Mouse (Mus musculus) limb, embryonic 14.5 days (tissue): Measurements from ENCODE around the gene Kin. TPM values are rescaled to one million over a fixed set of nuclear protein-coding genes. Genes with fewer than 3 reads are reported as not detected.

Experiments
- ATAC-seq: fragments of 200-750 bp; cut with Nextera tagmentation; 2 replicates; pipeline ENCODE4 v1.8.0; 2017; ENCODE audit warnings: low read depth, moderate number of reproducible peaks, moderate TSS enrichment; ENCODE audit not compliant: low FRiP score
- DNase-seq: peaks from one replicate; pipeline ENCODE4 v3.0.0-alpha.2; 2015; ENCODE audit warnings: low spot score
- H3K27ac ChIP-seq: fragments of 300-500 bp; sonication (generic); replicated peaks from 2 replicates; pipeline ENCODE4 v1.5.1; 2014; ENCODE audit warnings: low read depth, mild to moderate bottlenecking, low read length, moderate library complexity, mixed read lengths
- H3K27me3 ChIP-seq: fragments of 300-500 bp; sonication (generic); 2 replicates; pipeline ENCODE4 v1.6.1; 2014; ENCODE audit warnings: low read length, mixed read lengths; ENCODE audit not compliant: control insufficient read depth, insufficient read depth
- H3K36me3 ChIP-seq: fragments of 300-500 bp; sonication (generic); 2 replicates; pipeline ENCODE4 v1.6.1; 2014; ENCODE audit warnings: mild to moderate bottlenecking, low read length, moderate library complexity, mixed read lengths; ENCODE audit not compliant: control insufficient read depth, insufficient read depth
- H3K4me1 ChIP-seq: fragments of 300-500 bp; sonication (generic); 2 replicates; pipeline ENCODE4 v1.6.1; 2014; ENCODE audit warnings: antibody characterized with exemption, low read length, mixed read lengths; ENCODE audit not compliant: control insufficient read depth, insufficient read depth
- H3K4me2 ChIP-seq: fragments of 300-500 bp; sonication (generic); replicated peaks from 2 replicates; pipeline ENCODE4 v1.6.1; 2014; ENCODE audit warnings: low read depth, mild to moderate bottlenecking, low read length, moderate library complexity; ENCODE audit not compliant: severe bottlenecking
- H3K4me3 ChIP-seq: fragments of 300-500 bp; sonication (generic); replicated peaks from 2 replicates; pipeline ENCODE4 v1.5.1; 2014; ENCODE audit warnings: low read length
- H3K9ac ChIP-seq: fragments of 300-500 bp; sonication (generic); 2 replicates; pipeline ENCODE4 v1.6.1; 2014; ENCODE audit warnings: mild to moderate bottlenecking, low read depth, low read length, moderate library complexity; ENCODE audit not compliant: severe bottlenecking
- H3K9me3 ChIP-seq: fragments of 300-500 bp; sonication (generic); 2 replicates; pipeline ENCODE4 v1.6.1; 2016; ENCODE audit warnings: low read length; ENCODE audit not compliant: control insufficient read depth
- POLR2A ChIP-seq: fragments of 200-500 bp; IDR thresholded peaks from 2 replicates; pipeline ENCODE4 v1.8.0; 2012; ENCODE audit warnings: inconsistent platforms, mild to moderate bottlenecking, moderate library complexity, borderline replicate concordance; ENCODE audit not compliant: insufficient read depth, insufficient read length; ENCODE audit errors: extremely low read depth
- WGBS: fragments of 180-500 bp; shearing (Covaris S2); extraction: QIAGEN DNeasy Blood & Tissue Kit; methylation state at CpG from one replicate; pipeline ENCODE4 v1.1.7; 2014; 5-methylcytosine and 5-hydroxymethylcytosine counted together
- polyA plus RNA-seq, 2 experiments: library from polyadenylated mRNA; depleted of rRNA in 1 of 2; stranded (reverse) in 1 of 2; unstranded in 1 of 2; fragments of >200 nt; fragmentation: Nextera tagmentation in 1 of 2; extraction: Ambion mirVana in 1 of 2; gene quantifications; 2 replicates each; pipeline versions ENCODE4 v1.2.1 to v1.2.3; 2012 to 2014

Kin gene
- 11.0 and 18.5 TPM in 2 replicates for polyA plus RNA-seq (2012; rRNA removed)
- 25.3 and 27.4 TPM in 2 replicates for polyA plus RNA-seq (2014; fragmentation: Nextera tagmentation; extraction: Ambion mirVana)

DNA sequence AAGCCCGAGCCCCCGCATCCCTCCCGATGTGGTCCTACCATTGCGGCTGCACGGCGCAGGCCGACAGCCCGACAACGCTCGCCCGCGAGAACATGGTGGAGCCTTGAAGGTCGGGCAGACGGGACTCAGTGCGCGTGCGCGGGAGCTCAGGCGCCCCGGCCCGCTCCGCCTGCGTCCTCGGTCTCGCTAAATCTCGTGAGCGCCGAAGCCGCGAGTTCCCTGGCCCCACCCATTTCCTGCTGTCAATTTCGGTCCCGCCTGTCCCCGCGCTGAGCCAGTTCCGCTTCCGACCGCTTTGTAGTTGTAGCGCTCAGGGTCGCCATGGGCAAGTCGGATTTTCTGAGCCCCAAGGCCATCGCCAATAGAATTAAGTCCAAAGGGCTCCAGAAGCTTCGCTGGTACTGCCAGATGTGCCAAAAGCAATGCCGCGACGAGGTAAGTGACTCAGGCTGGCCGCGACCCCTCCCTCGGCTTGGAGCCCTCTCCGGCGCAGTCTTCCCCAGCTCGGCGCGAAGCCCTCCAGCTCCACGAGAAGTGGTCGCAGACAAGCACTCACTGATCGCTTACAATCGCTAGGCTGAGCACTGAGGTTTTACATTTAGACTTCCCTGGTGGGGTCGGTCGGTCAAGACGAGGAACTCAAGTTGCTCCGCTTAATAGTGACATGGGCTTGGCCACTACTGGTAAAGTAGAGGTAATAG is at the start of gene Kin, which contains the start of gene Atp5c1:
Kin (plus strand) TSS at position 284 of the 701 bp plus-strand sequence.
Atp5c1 (minus strand) TSS at position 201 of the 701 bp plus-strand sequence.
- H3K4me2 ChIP-seq = peak within 1 kb of the TSS; percentile 68
- DNase-seq (peak; percentile 97), ATAC-seq (peak; percentile 98)
- WGBS = under 1% methylated on average over 48 of the region's 61 CpGs
- peaks cover 3% of the 10 kb centered on the region; the same call in 1 of the 2 replicates for H3K36me3 ChIP-seq
- peaks cover 23% of the 10 kb centered on the region for H3K4me1 ChIP-seq
- H3K27me3 ChIP-seq = no peaks in the 10 kb centered on the region
- peak within 1 kb of the TSS; percentile 93 for H3K4me3 ChIP-seq
- H3K27ac ChIP-seq = peak within 1 kb of the TSS; percentile 89
- H3K9ac ChIP-seq = peak within 1 kb of the TSS; percentile 99
- H3K9me3 ChIP-seq = no peaks in the 10 kb centered on the region
- peak; percentile 86 for TF ChIP-seq POLR2A

DNA sequence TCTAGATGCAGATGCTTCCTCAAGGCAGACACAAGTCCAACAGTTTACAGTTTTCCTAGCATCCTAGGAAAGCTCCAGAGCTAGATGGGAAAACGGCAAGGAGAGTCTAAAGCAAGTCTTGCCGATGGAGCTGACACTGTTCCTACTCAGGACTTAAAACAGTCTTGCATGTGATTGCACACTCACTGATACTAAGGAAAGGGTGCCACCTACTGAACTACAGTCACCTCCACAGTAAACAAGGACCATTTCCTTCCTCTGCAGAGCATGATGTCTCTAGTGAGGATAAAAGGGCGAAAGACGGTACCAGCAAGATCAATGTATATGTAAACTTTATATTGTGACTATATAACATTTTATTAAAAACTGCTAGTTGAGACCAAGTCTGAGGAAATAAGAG is 46.7 kb upstream of the Kin start:
- H3K4me3 ChIP-seq = no peak overlapping the region
- DNase-seq (no peak), ATAC-seq (no peak)
- no peaks in the 10 kb centered on the region for H3K9me3 ChIP-seq
- no peak overlapping the region for H3K4me2 ChIP-seq
- no peaks in the 10 kb centered on the region for H3K27me3 ChIP-seq
- WGBS = 57% methylated on average over 4 of the region's 4 CpGs
- TF ChIP-seq POLR2A = no peak
- no peak overlapping the region for H3K27ac ChIP-seq
- no peaks in the 10 kb centered on the region for H3K4me1 ChIP-seq
- H3K36me3 ChIP-seq = no peaks in the 10 kb centered on the region
- no peak overlapping the region for H3K9ac ChIP-seq

DNA sequence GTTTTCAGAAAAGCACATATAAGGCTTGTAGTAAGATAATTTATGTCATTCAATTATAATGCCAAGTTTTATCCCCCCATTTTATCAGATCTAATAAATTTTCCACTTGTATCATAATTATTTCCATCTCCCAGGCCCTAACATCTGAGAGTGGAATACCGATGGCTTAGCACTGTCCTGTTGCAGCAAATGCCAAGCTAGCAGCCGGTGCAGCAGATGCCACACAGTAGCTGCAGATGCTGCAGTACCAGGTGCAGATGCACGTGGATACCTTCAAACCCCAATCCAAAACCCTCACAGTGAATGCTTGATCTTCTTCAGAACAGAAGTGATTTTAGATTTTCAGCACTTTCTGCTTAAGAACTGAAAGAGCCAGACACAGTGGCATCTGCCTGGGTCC is 45.4 kb upstream of the Kin start:
- no peaks in the 10 kb centered on the region for H3K9me3 ChIP-seq
- no peak for DNase-seq
- ATAC-seq = no peak
- WGBS = 78% methylated on average over 3 of the region's 3 CpGs
- no peaks in the 10 kb centered on the region for H3K27me3 ChIP-seq
- no peak overlapping the region for H3K27ac ChIP-seq
- H3K4me3 ChIP-seq = no peak overlapping the region
- TF ChIP-seq POLR2A = no peak
- no peaks in the 10 kb centered on the region for H3K4me1 ChIP-seq
- H3K9ac ChIP-seq = no peak overlapping the region
- H3K4me2 ChIP-seq = no peak overlapping the region
- no peaks in the 10 kb centered on the region for H3K36me3 ChIP-seq

DNA sequence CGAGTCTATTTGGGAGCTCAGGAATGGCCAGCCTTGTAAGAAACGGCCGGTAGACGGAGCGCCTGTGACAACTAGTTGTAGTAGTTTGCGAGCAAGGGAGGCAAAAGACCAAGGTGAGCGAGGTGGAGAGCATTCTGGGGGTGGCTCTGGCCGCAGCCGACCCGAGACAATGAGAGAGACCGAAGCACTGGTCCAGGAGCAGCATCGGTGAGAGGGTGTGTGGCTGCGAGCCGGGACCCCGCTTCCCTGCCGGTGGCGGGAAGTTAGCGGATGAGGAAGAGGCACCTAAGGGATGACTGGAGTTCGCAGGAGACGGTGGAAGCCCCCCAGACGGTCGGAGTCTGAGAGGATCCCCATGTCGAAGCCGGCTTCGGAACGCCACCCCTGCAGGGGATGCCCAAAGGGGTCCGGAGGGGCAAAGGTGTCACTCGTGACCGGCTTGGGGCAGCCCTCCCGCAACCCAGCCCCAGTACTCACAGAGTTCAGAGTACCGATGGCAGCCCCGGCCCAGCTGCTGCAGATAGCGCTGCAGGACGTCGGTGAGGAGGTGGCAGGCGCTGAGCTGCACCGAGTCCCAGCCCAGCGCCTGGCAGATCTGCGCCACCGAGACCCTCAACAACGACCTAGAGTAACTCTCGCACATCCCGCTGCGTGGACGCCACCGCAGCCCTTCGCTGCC is 32.5 kb upstream of the Kin start:
- H3K36me3 ChIP-seq = no peaks in the 10 kb centered on the region
- no peaks in the 10 kb centered on the region for H3K9me3 ChIP-seq
- WGBS = under 1% methylated on average over 47 of the region's 47 CpGs
- ATAC-seq = peak; percentile 54
- H3K27ac ChIP-seq = peak overlapping the region; percentile 69
- H3K4me1 ChIP-seq = peaks cover 6% of the 10 kb centered on the region
- H3K4me2 ChIP-seq = peak overlapping the region; percentile 83
- H3K4me3 ChIP-seq = peak overlapping the region; percentile 85
- TF ChIP-seq POLR2A = no peak
- H3K9ac ChIP-seq = peak overlapping the region; percentile 83
- no peaks in the 10 kb centered on the region for H3K27me3 ChIP-seq
- peak; percentile 14 for DNase-seq

DNA sequence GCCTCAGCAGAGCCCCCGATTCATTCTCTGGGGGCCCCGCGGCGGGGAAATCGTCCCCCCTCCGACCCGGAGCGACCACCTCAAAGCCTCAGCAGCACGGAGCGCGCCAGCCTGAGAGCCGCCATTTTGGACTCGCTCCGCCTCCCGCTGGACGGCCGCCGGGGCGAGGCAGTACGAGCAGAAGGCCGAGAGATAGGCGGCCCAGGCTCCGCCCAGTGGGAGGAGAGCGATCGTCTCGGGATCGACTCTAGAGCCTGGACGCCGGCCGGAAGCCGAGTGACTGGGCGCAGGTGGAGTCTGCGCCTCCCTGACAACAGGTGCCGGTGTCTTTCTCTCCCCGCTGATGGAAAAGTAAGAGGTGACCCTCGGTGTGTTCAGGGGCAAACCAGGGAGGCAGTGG is 31.9 kb upstream of the Kin start, which contains the start of gene Taf3:
Taf3 (minus strand) TSS at position 136 of the 400 bp plus-strand sequence.
- Histone ChIP-seq H3K36me3 (no peaks in the 10 kb centered on the region; the same call in 1 of the 2 replicates), H3K27ac (peak within 1 kb of the TSS; percentile 69), H3K9me3 (no peaks in the 10 kb centered on the region), H3K4me3 (peak within 1 kb of the TSS; percentile 85), H3K9ac (peak within 1 kb of the TSS; percentile 83), H3K4me1 (peaks cover 6% of the 10 kb centered on the region), H3K27me3 (no peaks in the 10 kb centered on the region), H3K4me2 (peak within 1 kb of the TSS; percentile 83)
- DNase-seq (peak; percentile 94), ATAC-seq (peak; percentile 95)
- TF ChIP-seq POLR2A = 0 out of 2 replicates have a peak, but pooled peaks have one; percentile 49
- under 1% methylated on average over 34 of the region's 36 CpGs for WGBS
